Mouse (Mus musculus) mature B cell (primary cell): ENCODE data around the gene Rab26.

Source experiments
- in situ Hi-C: fragments of 300-500 bp; cut with MboI; formaldehyde crosslinking; loops from 2 replicates; pipeline ENCODE4 v1.14.3; 2019

The Rab26 gene

DNA sequence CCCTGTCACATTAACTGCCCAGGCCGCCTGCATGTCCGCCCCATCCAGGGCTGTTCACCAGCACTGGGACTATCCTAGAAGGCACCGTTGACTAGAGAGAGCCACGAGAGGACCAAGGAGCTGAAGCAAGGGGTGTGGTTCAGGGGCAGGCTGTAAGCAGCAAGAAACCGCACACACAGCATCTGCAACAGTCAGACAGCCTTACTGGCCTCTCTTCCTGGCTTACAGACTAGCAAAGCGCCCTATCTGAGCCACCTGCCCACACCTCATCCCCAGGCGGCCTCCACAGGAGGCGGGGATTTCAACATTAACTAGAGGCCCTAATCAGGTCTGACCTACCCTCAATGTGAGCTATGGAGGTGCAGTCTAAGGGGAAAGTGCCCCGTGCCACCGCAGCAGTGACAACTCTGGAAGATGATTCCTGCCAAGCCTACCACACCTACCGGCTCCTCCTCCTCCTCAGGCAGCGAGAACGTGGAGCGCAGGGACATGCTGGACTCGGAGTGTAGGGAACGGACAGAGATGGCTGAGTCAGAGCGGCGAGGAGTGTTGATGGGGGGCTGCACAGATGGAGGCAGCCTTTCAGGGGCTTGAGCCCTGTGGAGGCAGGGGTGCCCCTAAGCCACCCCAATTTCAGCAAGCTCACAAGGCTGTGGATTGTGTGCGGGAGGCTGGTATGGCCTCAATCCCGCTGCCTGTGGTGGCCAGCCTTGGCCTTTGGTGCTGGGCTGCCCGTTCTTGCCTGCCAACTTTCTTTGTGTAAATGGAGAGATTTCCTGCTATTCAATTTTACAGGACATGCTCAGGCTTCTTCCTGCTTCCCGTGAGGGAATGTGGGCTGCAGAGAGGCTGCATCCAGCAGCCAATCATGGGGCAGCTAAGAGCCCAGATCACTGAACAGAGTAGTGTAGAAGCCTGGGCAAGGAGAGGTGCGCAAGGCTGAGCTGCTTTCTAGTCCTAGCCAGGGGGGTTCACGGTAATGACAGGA lies 19.4 kb downstream of the Rab26 start:
- in situ Hi-C loops, result no loop called here

DNA sequence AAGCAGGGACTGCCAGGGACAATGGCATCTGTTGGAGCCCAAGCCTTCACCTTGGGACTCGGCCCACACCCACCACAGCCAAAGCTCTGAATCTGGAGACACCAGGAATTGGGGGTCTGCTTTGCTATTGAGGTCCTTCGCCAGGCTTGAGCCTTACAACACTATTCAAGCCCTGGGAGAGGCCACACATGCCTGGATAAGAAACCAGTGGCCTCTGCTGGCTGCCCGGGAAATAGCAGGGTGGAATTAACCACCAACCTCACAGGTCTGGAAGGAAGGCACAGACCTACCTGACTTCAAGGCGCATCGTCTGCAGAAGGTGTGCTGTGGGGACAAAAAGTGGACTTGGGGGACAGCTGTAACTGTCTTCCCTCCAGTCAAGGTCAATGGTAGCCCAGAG lies 20.4 kb downstream of the Rab26 start:
- in situ Hi-C loops, result no loop called here

DNA sequence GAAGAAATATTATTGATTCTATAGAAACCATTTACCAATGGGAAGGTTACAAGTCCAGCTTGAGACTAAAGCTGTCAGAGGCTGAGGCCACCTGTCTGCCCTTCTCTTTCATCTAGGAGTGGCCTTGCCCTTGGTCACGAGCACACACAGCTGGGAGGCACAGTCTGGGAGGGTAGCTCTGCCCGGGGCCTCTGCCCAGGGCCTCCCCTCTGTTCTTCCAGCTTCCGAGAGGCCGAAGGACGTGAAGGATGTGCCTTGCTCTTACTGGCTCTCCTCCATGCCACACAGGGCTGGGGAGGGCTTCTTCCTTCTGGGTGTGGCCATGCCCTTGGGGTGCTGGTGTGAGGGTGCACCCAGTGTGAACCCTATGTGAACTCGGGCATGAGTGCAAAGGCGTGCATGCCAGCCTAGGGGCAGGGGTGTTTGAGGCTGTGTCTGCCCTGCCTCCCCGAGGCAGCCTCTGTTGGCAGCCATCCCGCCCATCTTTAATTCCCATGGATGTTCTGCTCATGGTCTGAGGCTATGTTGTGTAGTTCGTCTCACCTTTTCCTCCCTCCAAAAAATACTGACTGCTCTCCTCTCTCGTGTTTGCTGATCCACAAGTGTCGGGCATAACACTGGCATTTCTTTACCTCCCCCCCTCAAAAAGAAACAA lies 26.1 kb downstream of the Rab26 start:
- in situ Hi-C loops, result no loop called here

DNA sequence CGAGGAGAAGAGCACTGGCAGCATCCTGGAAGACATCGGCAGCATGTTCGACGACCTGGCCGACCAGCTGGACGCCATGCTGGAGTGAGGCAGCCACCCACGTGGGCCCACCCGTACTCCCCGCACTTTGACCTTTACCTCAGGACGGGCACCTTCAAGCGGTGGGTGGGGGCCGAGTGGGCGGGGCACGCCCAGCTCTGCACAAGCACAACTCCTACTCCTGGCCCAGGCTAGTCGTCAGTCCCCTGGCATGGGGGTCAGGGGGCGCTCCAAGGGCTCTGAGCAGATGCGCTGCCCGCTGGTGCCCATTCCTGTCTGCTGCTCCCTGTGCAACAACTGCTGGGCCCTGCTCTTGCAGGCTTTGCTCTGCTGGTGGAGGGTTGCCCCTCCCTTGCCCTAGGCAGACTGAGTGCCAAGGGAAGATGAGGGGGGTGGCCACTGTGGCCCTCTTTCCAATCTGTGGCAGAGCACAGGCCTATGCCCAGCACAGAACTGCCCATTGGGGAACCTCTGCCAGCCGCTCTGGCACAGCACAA lies 26.8 kb downstream of the Rab26 start:
- in situ Hi-C loops, result no loop called here

DNA sequence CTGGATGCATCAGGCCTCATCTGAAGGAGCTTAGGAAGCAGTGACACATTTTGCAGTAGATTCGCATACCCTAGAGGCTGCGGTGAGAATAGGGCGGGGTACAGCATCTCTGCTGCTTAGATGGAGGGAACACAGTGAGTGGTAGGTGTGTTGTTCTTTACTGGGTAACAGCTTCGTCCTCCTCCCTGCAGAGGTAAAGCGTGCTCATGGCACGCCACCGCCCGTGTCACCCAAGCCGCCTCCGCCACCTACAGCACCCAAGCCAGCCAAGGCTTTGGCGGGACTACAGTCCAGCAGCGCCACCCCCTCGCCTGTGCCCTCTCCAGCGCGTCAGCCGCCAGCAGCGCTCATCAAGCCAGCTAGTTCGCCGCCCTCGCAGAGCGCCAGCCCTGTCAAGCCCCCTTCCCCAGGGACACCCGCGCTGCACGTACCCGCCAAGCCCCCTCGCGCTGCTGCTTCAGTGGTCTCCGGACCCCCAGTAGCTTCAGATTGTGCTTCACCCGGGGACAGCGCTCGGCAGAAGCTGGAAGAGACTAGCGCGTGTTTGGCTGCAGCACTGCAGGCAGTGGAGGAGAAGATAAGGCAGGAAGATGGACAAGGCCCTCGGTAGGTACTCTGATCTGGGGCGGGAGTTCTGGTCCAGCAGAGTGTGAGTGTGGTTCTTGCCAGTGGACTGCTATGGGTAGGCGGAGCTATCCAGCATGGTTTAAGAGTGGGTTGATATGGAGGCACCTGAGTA lies 27.5 kb downstream of the Rab26 start:
- in situ Hi-C loops, result no loop called here

DNA sequence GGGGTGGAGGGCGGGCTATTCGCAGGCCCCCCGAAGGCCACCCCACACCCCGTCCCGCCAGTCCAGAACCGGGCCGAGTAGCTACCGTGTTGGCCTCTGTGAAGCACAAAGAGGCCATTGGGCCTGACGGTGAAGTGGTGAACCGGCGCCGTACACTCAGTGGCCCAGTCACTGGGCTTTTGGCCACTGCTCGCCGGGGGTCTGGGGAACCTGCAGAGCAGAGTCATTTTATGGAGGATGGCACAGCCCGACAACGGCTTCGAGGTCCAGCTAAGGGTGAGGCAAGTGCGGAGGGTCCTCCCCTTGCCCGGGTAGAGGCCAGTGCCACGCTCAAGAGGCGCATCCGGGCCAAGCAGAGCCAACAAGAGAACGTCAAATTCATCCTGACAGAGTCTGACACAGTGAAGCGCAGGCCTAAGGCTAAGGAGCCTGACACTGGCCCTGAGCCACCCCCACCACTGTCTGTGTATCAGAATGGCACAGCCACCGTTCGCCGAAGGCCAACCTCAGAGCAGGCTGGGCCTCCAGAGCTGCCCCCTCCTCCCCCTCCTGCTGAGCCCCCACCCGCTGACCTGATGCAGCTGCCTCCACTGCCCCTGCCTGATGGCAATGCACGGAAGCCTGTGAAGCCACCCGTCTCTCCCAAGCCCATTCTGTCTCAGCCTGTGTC lies 28.6 kb downstream of the Rab26 start:
- in situ Hi-C loops, result no loop called here

DNA sequence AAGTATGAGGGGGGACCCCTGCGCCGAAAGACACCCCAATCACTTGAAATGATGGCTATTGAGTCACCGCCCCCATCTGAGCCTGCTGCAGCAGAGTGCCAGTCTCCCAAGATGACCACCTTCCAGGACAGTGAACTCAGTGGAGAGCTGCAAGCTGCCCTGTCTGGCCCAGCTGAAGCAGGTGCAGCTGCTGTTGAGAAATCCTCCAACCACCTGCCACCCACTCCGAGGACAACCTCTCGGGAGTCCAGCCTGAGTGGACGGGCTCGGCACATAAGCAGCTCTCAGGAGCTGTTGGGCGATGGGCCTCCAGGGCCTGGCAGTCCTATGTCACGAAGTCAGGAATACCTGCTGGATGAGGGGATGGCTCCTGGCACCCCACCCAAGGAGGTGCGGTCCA lies 29.9 kb downstream of the Rab26 start:
- in situ Hi-C loops, result no loop called here

DNA sequence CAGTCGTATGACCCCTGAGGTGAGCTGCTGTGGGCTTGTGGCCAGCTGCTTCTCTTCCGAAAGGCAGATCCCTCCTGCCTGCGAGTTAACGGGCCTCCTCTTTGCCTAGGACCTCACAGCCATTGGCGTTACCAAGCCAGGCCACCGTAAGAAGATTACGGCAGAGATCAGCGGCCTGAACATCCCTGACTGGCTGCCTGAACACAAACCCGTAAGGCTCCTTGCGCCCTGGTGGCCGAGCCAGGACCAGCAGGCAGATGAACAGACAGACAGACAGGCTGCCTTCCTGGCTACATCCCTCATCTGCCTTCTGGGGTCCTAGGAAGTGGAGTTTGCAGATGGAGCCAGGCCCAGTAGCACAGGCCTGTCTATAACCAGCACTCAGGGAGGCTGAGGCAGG lies 31.8 kb downstream of the Rab26 start:
- in situ Hi-C loops, result no loop called here

DNA sequence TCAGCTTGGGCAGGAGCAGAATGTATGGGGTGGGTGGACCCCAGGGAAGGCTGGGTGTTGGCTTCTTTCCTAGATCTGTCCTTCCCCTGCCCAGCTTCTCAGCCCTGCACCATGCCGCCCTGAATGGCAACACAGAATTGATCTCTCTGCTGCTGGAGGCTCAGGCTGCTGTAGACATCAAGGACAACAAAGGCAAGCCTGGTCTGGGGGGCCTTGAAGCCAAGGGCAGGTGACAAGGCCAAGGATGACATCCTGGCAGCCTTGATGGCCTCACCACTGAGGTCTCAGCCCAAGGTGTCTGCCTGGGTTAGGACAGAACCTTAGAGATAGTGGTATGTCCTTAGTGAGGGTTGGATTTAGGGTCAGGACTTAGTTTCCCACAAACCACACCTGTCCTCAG lies 38.0 kb downstream of the Rab26 start:
- in situ Hi-C loops, result no loop called here

DNA sequence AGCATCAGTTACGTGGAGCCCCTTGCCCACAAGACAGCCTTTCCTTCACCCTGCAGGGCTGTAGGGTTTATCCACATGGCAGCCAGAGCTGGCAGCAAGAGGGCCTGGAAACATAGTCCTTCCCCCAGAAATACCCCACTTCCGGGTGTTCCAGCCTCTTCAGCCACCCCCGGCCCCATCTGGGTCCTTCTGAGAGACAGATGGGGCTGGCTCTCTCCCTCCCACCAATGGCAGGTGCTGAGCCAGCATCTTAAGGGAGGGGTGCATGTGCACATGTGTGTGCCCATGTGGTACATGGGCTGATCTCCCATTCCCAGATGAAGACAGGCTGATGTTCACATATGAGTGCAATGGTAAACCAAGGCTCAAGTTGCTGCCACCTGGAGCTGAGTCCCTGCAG lies 38.6 kb downstream of the Rab26 start:
- in situ Hi-C loops, result no loop called here

DNA sequence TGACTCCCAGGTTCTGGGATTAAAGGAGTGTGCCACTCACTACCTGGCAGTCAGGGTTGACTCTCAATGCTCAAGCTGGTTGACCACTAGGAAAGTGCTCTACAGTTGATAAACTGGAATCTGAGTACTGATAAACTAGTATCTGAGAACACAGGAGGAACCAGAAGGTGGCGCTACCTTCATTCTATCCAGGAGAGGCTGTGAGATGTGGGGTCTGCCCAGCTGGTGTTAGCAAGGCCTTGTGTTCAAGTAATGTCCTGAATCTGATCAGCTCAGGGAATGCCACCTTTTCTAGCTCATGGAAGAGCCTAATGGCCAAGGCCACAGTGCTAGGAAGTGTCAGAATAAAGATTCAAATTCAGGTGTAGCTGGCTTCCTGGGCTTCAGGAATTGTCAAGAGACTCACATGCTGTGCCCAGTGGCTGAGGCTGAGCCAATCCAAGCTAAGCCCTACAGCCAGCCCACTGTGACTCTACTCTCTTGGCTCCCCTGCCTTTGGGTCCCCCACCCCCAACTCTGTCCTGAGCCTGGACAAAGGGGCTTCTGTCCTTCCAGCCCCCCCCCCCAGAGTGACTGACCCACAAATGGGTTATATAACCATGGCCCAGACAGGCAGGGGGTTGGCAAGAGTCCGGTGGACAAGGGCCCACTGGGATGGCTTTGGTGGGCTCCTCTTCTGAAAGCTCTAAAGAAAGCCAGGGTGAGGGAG lies 39.2 kb downstream of the Rab26 start:
- in situ Hi-C loops, result no loop called here

DNA sequence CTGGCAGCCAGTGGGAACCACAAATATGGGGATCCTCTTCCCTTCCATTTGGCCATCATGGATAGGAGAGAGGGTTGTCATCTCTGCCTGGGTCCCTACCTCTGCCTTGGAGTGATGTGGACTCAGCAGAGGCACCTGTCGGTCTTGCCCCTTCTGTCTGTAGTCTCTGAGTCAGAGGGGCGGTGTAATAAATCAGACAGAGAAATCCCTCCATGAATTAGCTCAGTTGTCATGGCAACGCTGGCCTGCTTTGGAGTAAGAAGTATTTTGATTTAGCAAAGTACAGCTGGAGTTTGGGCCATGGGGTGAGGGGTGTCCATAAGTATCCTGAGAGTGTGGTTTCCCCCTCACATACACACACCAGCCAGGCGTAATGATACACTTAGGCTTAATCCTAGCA lies 43.6 kb downstream of the Rab26 start:
- in situ Hi-C loops, result no loop called here

DNA sequence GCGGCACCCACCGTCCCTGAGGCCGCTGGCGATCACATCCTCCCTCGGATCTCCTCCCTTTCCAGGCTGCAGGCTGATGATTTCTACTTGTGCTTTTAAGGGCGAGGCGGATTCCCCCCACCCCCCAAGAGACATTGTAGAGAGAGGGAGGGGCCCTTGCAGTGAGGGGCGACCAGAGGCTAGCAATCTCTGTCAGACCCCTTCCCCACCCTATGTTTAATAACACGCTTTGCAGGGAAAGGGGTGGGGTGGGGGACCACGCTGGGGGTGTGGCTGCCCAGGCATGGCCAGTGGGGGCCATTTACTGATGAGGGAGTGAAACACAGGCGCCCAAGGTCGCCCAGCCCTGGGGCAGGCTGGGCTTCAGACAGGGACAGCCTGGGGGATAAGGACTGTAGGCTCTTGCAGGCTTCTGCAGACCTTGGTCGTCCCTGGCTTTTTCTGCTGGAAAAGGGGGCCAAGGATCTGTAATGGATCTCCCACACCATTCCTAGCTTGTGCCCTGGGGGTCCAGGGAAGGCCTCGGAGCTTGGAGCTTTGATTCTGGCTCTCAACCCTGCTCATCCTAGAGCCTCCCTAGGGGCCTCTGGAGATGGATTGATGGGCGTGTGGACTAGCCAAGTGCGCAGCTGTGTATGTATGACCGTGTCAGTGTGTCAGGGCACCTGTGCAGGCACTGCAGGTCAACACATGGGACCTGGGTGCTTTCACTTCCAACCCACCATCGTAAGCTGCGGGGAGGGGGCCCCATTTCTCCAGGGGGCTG lies 44.6 kb downstream of the Rab26 start:
- in situ Hi-C loops, result no loop called here

DNA sequence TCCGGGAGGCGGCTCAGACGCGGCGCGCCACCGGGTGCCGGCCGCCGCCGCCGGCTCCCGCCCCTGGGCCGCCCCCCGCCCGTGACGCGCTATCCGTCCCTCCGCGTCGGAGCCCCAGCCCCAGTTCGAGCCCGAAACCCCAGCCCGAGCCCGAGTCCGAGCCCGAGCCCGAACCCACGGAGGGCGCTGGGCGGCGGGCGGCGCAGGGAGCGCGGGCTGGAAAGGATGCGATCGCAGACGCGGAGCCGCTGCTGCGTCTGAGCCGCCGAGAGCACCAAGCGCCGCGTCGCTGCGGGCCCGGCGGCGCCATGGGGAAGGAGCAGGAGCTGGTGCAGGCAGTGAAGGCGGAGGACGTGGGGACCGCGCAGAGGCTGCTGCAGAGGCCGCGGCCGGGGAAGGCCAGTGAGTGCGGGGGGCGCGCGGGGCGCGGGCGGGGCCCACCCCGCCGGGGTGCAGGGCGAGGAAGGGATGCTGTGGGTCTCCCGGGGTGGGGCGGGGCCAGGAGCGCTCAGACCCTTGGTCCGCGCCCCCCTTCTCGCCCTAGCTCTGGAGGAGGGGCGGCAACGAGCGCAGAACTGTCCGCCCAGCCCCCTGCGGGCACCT lies 45.2 kb downstream of the Rab26 start:
- in situ Hi-C loops, result no loop called here

DNA sequence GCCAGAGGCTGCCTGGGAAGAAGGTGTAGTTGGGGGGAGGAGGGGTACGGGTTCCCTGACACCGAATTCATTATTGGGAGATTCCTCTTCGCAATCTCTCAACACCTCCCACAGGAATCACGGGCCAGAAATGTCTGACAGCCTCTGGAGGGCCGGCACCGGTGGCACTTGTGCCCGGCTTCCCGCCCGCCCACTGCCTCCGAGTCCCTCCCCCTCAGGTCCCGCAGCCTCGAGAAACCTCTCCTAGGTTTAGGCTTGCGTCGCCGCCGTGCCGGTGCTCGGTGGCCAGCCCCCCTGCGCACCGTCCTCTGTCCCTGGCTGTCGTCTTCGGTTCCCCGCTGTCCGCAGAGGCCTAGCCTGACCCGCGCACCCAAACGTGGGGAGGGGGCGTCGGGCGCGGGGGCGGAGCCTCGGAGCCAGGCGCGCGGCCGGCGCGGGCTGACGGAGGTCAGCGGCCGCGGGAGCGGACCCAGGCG lies 45.8 kb downstream of the Rab26 start, which contains the start of gene Caskin1:
Gene Caskin1, plus strand, starts transcription at position 416 of the 476 bp plus-strand sequence.
- in situ Hi-C loops, result no loop called here

DNA sequence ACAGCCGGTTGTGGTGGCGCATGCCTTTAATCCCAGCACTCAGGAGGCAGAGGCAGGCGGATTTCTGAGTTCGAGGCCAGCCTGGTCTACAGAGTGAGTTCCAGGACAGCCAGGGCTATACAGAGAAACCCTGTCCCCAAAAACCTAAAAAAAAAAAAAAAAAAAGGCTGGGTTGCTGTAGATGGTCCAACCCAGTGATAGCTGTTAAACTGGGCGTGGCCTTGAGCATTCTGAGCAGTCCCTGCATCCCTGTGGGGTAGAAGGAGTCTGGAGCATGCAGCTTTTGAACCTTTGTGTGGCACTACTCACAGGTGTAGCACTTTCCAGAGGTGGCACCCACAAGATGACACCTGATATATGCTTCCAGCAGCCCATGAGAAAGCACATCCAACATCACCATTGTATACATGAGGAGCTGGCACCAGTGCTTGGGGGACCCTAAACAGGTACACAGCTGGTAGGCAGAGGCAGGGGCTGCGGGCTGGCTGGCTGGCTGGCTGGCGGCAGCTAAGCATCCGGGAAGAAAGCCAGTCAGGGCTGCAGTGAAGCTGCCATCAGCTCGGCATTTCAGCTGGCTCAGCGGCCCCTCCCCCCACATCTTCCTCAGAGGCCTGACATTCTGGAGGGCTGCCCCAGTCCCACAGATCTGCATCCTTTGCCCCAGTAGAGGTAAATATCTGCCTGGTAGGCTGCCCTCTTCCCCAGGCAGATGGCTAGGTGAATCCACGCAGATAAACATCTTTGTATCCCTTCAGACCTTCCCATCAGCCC lies 48.7 kb downstream of the Rab26 start:
- in situ Hi-C loops, result no loop called here

DNA sequence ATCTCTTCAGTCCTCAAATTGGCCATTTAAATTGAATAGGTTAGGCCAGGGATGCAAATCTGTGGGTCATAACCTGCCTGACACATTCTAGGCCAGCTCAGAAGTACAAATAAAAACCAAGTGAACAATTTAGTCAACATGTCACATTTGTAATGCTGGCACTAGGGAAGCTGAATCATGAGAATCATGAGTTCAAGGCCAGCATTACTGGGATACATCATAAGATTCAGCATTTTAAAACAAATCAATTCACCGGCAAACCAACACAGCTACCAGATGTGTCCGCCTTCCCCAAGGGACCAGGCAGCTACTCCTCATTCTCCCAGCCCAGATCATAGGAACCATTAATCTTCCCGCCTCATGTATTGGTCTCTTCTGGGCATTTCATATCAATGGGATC lies 50.5 kb downstream of the Rab26 start:
- in situ Hi-C loops, result no loop called here

DNA sequence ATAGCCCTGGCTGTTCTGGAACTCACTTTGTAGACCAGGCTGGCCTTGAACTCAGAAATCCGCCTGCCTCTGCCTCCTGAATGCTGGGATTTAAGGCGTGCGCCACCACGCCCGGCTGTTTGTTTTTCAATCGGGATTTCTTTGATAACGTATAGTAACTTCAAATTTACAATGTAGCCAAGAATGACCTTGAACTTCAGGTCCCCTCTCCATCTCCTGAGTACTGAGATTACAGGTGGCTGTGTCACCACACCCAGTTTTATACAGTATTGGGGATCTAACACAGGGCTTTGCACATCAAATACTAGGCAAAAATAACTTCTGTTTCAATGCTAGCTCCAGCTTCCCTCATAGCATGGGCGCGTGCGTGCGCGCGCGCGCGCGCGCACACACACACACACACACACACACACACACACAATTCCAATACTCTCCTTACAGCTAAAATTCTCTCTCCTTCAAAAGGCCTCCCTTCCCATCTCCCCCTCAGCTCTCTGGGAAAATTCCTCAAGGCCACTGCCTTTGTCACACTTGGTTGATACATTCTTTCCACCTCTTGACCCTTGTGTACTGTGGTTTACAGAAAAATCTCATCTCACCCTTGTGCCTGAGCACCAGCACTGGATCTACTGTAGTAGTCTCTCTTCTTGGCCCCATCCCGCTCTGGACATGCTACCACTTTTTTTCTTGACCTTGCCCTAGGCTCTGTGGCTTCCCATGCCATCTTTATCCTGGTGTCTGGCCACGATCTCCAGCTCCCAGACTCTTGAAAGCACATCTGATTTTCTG lies 52.8 kb downstream of the Rab26 start:
- in situ Hi-C loops, result no loop called here
